In the genomic region with DNA sequence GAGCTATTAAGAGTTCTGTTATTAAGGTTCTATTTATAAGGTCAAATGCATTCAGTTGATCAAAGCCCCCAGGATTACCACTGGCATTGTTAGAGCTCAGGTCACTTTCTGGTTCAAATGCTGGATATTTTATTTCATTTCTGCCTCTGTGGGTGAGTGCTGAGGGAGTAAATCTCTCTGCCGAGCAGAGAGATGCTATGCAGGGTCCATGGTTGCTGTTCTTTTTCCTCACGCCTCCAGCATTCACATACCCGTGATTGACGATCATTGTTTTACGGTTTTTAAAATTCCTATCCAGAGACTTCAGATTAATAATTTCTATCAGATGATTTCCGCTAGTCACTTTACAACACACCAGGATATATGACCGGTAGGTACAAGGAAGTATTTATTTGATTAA, we compare ENCODE assay signal across 30 mouse cellular contexts.
A peak's percentile ranks its signal among the peaks of the same experiment; 100 is the strongest.
DNase-seq lines count a peak whose midpoint lies in the region; ATAC-seq lines count a peak whose summit lies in the region.
"Had no signal": no experiment of that assay in that cellular context is flagged by ENCODE, and none has a peak within 500 bp of the region (broad histone marks: within the 10 kb centered on the region; RNA-seq: fewer than 3 reads in every experiment).

No protein-coding gene starts in this region.

- no peaks in the 10 kb centered on the region for H3K9me3 ChIP-seq in hindbrain, embryonic 14.5 days (ENCODE audit: control insufficient read depth, low read length)
- no peaks in the 10 kb centered on the region for H3K9me3 ChIP-seq in hindbrain, embryonic 12.5 days (replicated peaks)
- no peaks in the 10 kb centered on the region for H3K9me3 ChIP-seq in midbrain, embryonic 16.5 days (replicated peaks; ENCODE audit: control insufficient read depth, low read length, poor library complexity, severe bottlenecking)
- no peaks in the 10 kb centered on the region for H3K9me3 ChIP-seq in midbrain, embryonic 10.5 days (replicated peaks)
- H3K9me3 ChIP-seq in hindbrain, embryonic 16.5 days (ENCODE audit: control insufficient read depth, low read length), result no peaks in the 10 kb centered on the region
- H3K9me3 ChIP-seq in neural tube, embryonic 13.5 days, result no peaks in the 10 kb centered on the region
- H3K9me3 ChIP-seq: embryonic facial prominence, embryonic 12.5 days; embryonic facial prominence, embryonic 15.5 days; G1E; heart, embryonic 10.5 days; heart, embryonic 13.5 days; intestine, embryonic 15.5 days had no signal

- no peak overlapping the region for H3K4me3 ChIP-seq in hindbrain, embryonic 14.5 days (replicated peaks; ENCODE audit: low read length)
- no peak overlapping the region for H3K4me3 ChIP-seq in hindbrain, embryonic 12.5 days
- H3K4me3 ChIP-seq in midbrain, embryonic 16.5 days (ENCODE audit: low read depth, low read length), result no peak overlapping the region
- H3K4me3 ChIP-seq in midbrain, embryonic 10.5 days, result no peak overlapping the region
- H3K4me3 ChIP-seq in hindbrain, embryonic 16.5 days (ENCODE audit: low read length), result no peak overlapping the region
- no peak overlapping the region for H3K4me3 ChIP-seq in neural tube, embryonic 13.5 days
- H3K4me3 ChIP-seq: embryonic facial prominence, embryonic 12.5 days; embryonic facial prominence, embryonic 15.5 days; heart, adult 2 months; heart, embryonic 10.5 days; heart, embryonic 13.5 days; intestine, embryonic 15.5 days had no signal

- peak overlapping the region; percentile 53 for H3K27ac ChIP-seq in hindbrain, embryonic 14.5 days
- no peak overlapping the region for H3K27ac ChIP-seq in hindbrain, embryonic 12.5 days
- H3K27ac ChIP-seq in midbrain, embryonic 16.5 days (ENCODE audit: low read length), result no peak overlapping the region
- H3K27ac ChIP-seq in midbrain, embryonic 10.5 days (replicated peaks), result no peak overlapping the region
- no peak overlapping the region for H3K27ac ChIP-seq in hindbrain, embryonic 16.5 days (ENCODE audit: low read depth, low read length)
- H3K27ac ChIP-seq in neural tube, embryonic 13.5 days (replicated peaks), result peak overlapping the region; percentile 50
- H3K27ac ChIP-seq: embryonic facial prominence, embryonic 12.5 days; embryonic facial prominence, embryonic 15.5 days; heart, adult 2 months; heart, embryonic 10.5 days; heart, embryonic 13.5 days; intestine, embryonic 15.5 days had no signal

- no peak for DNase-seq in hindbrain, embryonic 14.5 days (ENCODE audit: low spot score)
- no peak for DNase-seq in midbrain, embryonic 10.5 days (ENCODE audit: low spot score)
- no peak for DNase-seq in frontal cortex, postnatal 25 days (ENCODE audit: low spot score in 2 of 2)
- no peak for DNase-seq in kidney, postnatal 10 days
- DNase-seq: adrenal gland, postnatal 10 days; adrenal gland, postnatal 36 days; B cell, adult 2 months; cerebellum, adult 11 months; cerebellum, adult 2 months; cerebellum, adult 9-11 months; cerebellum, postnatal 25 days; gastrocnemius, postnatal 10 days; gastrocnemius, postnatal 36 days; heart, adult 2 months; heart, postnatal 14 days; heart, postnatal 4 days had no signal

- H3K9ac ChIP-seq in hindbrain, embryonic 14.5 days, result no peak overlapping the region
- H3K9ac ChIP-seq in hindbrain, embryonic 12.5 days, result no peak overlapping the region
- H3K9ac ChIP-seq in midbrain, embryonic 16.5 days (ENCODE audit: low read depth, low read length), result no peak overlapping the region
- H3K9ac ChIP-seq in hindbrain, embryonic 16.5 days (ENCODE audit: low read depth, low read length), result no peak overlapping the region
- no peak overlapping the region for H3K9ac ChIP-seq in neural tube, embryonic 13.5 days
- H3K9ac ChIP-seq: embryonic facial prominence, embryonic 12.5 days; embryonic facial prominence, embryonic 15.5 days; forebrain, postnatal 0 days; heart, embryonic 13.5 days; intestine, embryonic 15.5 days had no signal

- H3K4me2 ChIP-seq in hindbrain, embryonic 14.5 days (replicated peaks), result no peak overlapping the region; the same call in 1 of the 2 replicates
- H3K4me2 ChIP-seq in hindbrain, embryonic 12.5 days (replicated peaks), result no peak overlapping the region
- no peak overlapping the region for H3K4me2 ChIP-seq in midbrain, embryonic 16.5 days (ENCODE audit: low read length)
- no peak overlapping the region for H3K4me2 ChIP-seq in hindbrain, embryonic 16.5 days (ENCODE audit: low read length)
- 0 out of 2 replicates have a peak overlapping the region, but pooled peaks have one; percentile 8 for H3K4me2 ChIP-seq in neural tube, embryonic 13.5 days
- H3K4me2 ChIP-seq: embryonic facial prominence, embryonic 12.5 days; embryonic facial prominence, embryonic 15.5 days; heart, embryonic 13.5 days; intestine, embryonic 15.5 days had no signal

- ATAC-seq in hindbrain, embryonic 14.5 days (ENCODE audit: low FRiP score), result no peak
- ATAC-seq in hindbrain, embryonic 12.5 days (ENCODE audit: low FRiP score), result no peak
- peak; percentile 64; the same call in 1 of the 2 replicates for ATAC-seq in midbrain, embryonic 16.5 days
- peak; percentile 66; the same call in 1 of the 2 replicates for ATAC-seq in hindbrain, embryonic 16.5 days
- peak; percentile 73; the same call in 1 of the 2 replicates for ATAC-seq in neural tube, embryonic 13.5 days (ENCODE audit: low read depth)
- ATAC-seq: forebrain, embryonic 14.5 days; forebrain, postnatal 0 days; intestine, embryonic 15.5 days; Patski had no signal

- H3K36me3 ChIP-seq in hindbrain, embryonic 14.5 days (replicated peaks; ENCODE audit: control insufficient read depth, insufficient read depth), result no peaks in the 10 kb centered on the region
- no peaks in the 10 kb centered on the region for H3K36me3 ChIP-seq in hindbrain, embryonic 12.5 days
- no peaks in the 10 kb centered on the region for H3K36me3 ChIP-seq in midbrain, embryonic 16.5 days (ENCODE audit: control insufficient read depth, insufficient read depth, low read length)
- no peaks in the 10 kb centered on the region for H3K36me3 ChIP-seq in midbrain, embryonic 10.5 days
- H3K36me3 ChIP-seq in hindbrain, embryonic 16.5 days (ENCODE audit: control insufficient read depth, insufficient read depth, low read length), result no peaks in the 10 kb centered on the region
- no peaks in the 10 kb centered on the region for H3K36me3 ChIP-seq in neural tube, embryonic 13.5 days
- H3K36me3 ChIP-seq: embryonic facial prominence, embryonic 12.5 days; embryonic facial prominence, embryonic 15.5 days; G1E; heart, embryonic 10.5 days; heart, embryonic 13.5 days; intestine, embryonic 15.5 days had no signal

- no peaks in the 10 kb centered on the region for H3K4me1 ChIP-seq in hindbrain, embryonic 14.5 days (replicated peaks; ENCODE audit: control insufficient read depth, insufficient read depth, low read length)
- H3K4me1 ChIP-seq in hindbrain, embryonic 12.5 days, result 0 out of 2 replicates have a peak, but pooled peaks cover 2% of the 10 kb centered on the region
- no peaks in the 10 kb centered on the region for H3K4me1 ChIP-seq in midbrain, embryonic 16.5 days (ENCODE audit: control insufficient read depth, insufficient read depth, low read length)
- peaks cover 11% of the 10 kb centered on the region for H3K4me1 ChIP-seq in midbrain, embryonic 10.5 days
- H3K4me1 ChIP-seq in hindbrain, embryonic 16.5 days (ENCODE audit: control insufficient read depth, insufficient read depth, low read depth, low read length), result no peaks in the 10 kb centered on the region; the same call in 1 of the 2 replicates
- peaks cover 13% of the 10 kb centered on the region for H3K4me1 ChIP-seq in neural tube, embryonic 13.5 days (replicated peaks)
- H3K4me1 ChIP-seq: embryonic facial prominence, embryonic 12.5 days; embryonic facial prominence, embryonic 15.5 days; heart, embryonic 10.5 days; heart, embryonic 13.5 days; intestine, embryonic 15.5 days had no signal

- H3K27me3 ChIP-seq in hindbrain, embryonic 14.5 days (ENCODE audit: control insufficient read depth, insufficient read depth, low read length), result no peaks in the 10 kb centered on the region
- no peaks in the 10 kb centered on the region for H3K27me3 ChIP-seq in hindbrain, embryonic 12.5 days
- no peaks in the 10 kb centered on the region for H3K27me3 ChIP-seq in midbrain, embryonic 16.5 days (ENCODE audit: control insufficient read depth, insufficient read depth, low read depth, low read length)
- H3K27me3 ChIP-seq in midbrain, embryonic 10.5 days (ENCODE audit: low read depth, poor library complexity, severe bottlenecking), result no peaks in the 10 kb centered on the region
- no peaks in the 10 kb centered on the region for H3K27me3 ChIP-seq in hindbrain, embryonic 16.5 days (replicated peaks; ENCODE audit: control insufficient read depth, insufficient read depth, low read length)
- no peaks in the 10 kb centered on the region for H3K27me3 ChIP-seq in neural tube, embryonic 13.5 days
- H3K27me3 ChIP-seq: CH12.LX; embryonic facial prominence, embryonic 12.5 days; embryonic facial prominence, embryonic 15.5 days; heart, embryonic 13.5 days; intestine, embryonic 15.5 days; Patski had no signal

- WGBS in hindbrain, embryonic 14.5 days, result 53% methylated on average over 7 of the region's 7 CpGs
- WGBS in hindbrain, embryonic 12.5 days, result 71% methylated on average over 7 of the region's 7 CpGs
- WGBS in midbrain, embryonic 16.5 days, result 53% methylated on average over 7 of the region's 7 CpGs
- 81% methylated on average over 7 of the region's 7 CpGs for WGBS in midbrain, embryonic 10.5 days
- 54% methylated on average over 7 of the region's 7 CpGs for WGBS in hindbrain, embryonic 16.5 days
- 47% methylated on average over 7 of the region's 7 CpGs for WGBS in neural tube, embryonic 13.5 days

Comparison
In these comparisons a context has a peak if more than half of its experiments do, and no peak if none do; other contexts are left out.
1. ATAC-seq: peak in midbrain, embryonic 16.5 days (single experiment), hindbrain, embryonic 16.5 days (single experiment) and neural tube, embryonic 13.5 days (single experiment); none in hindbrain, embryonic 14.5 days (single experiment) and hindbrain, embryonic 12.5 days (single experiment).
2. H3K27ac ChIP-seq: peak in hindbrain, embryonic 14.5 days (single experiment) and neural tube, embryonic 13.5 days (single experiment); none in hindbrain, embryonic 12.5 days (single experiment), midbrain, embryonic 16.5 days (single experiment), midbrain, embryonic 10.5 days (single experiment) and hindbrain, embryonic 16.5 days (single experiment).